Mouse (Mus musculus) embryonic facial prominence, embryonic 15.5 days (tissue): ENCODE results near the gene Bak1. TPM values are rescaled to one million over a fixed set of nuclear protein-coding genes. Genes with fewer than 3 reads are reported as not detected.

Source experiments
- ATAC-seq: fragments of 200-750 bp; cut with Nextera tagmentation; 2 replicates; pipeline ENCODE4 v1.8.0; 2017; ENCODE audit warnings: low read depth, moderate TSS enrichment; ENCODE audit not compliant: insufficient number of reproducible peaks, low FRiP score, low TSS enrichment
- H3K27ac ChIP-seq: fragments of 300-500 bp; sonication (generic); replicated peaks from 2 replicates; pipeline ENCODE4 v1.5.1; 2015; ENCODE audit warnings: mild to moderate bottlenecking, inconsistent platforms
- H3K27me3 ChIP-seq: fragments of 300-500 bp; sonication (generic); 2 replicates; pipeline ENCODE4 v1.6.1; 2015; ENCODE audit warnings: inconsistent platforms
- H3K36me3 ChIP-seq: fragments of 300-500 bp; sonication (generic); 2 replicates; pipeline ENCODE4 v1.6.1; 2015; ENCODE audit warnings: mild to moderate bottlenecking, inconsistent platforms
- H3K4me1 ChIP-seq: fragments of 300-500 bp; sonication (generic); 2 replicates; pipeline ENCODE4 v1.6.1; 2015; ENCODE audit warnings: inconsistent platforms
- H3K4me2 ChIP-seq: fragments of 300-500 bp; sonication (generic); replicated peaks from 2 replicates; pipeline ENCODE4 v1.6.1; 2015; ENCODE audit warnings: mild to moderate bottlenecking, inconsistent platforms
- H3K4me3 ChIP-seq: fragments of 300-500 bp; sonication (generic); replicated peaks from 2 replicates; pipeline ENCODE4 v1.5.1; 2015; ENCODE audit warnings: mild to moderate bottlenecking, inconsistent platforms
- H3K9ac ChIP-seq: fragments of 300-500 bp; sonication (generic); 2 replicates; pipeline ENCODE4 v1.6.1; 2015; ENCODE audit warnings: inconsistent platforms
- H3K9me3 ChIP-seq: fragments of 300-500 bp; sonication (generic); replicated peaks from 2 replicates; pipeline ENCODE4 v1.6.1; 2016; ENCODE audit warnings: inconsistent platforms
- WGBS: fragments of 180-500 bp; shearing (Covaris S2); methylation state at CpG from one replicate; pipeline ENCODE4 v1.1.7; 2015; 5-methylcytosine and 5-hydroxymethylcytosine counted together
- polyA plus RNA-seq: library from polyadenylated mRNA; unstranded; fragments of >200 nt; fragmentation: Nextera tagmentation; extraction: Ambion mirVana; gene quantifications from 2 replicates; pipeline ENCODE4 v1.2.1, GENCODE M21; 2015

Gene Bak1
- polyA plus RNA-seq, 1 experiment from 2014 or later = 7.3 TPM

DNA sequence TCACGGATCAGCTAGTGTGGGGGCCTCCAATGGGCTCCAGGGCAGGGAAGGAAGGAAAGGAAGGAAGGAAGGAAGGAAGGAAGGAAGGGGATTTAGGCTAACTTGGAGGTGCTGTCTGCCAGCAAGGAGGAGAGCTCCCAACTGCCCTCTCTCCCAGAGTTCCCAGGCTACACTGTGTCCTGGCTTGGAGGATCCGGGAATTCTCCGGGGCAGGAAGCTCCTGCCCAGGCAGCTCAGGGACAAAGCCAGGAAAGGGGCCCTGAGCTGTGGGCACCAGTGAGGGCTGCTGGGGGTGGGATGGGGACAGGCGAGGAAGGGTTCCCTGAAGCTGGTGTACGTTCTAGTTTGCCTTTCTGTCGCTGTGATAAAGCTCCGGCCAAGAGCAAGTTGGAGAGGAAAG, 7.7 kb upstream of the Bak1 start:
- Histone ChIP-seq H3K4me3 (no peak overlapping the region), H3K27ac (0 out of 2 replicates have a peak overlapping the region, but pooled peaks have one; percentile 22), H3K4me2 (no peak overlapping the region), H3K9ac (no peak overlapping the region), H3K9me3 (no peaks in the 10 kb centered on the region), H3K27me3 (no peaks in the 10 kb centered on the region), H3K36me3 (no peaks in the 10 kb centered on the region), H3K4me1 (peaks cover 63% of the 10 kb centered on the region)
- WGBS = 64% methylated on average over 7 of the region's 7 CpGs
- no peak for ATAC-seq

- no peak overlapping the region for H3K27ac ChIP-seq
- ATAC-seq = peak; percentile 36; the same call in 1 of the 2 replicates
- no peak overlapping the region for H3K4me3 ChIP-seq
- no peak overlapping the region for H3K9ac ChIP-seq
- H3K9me3 ChIP-seq = no peaks in the 10 kb centered on the region
- H3K36me3 ChIP-seq = no peaks in the 10 kb centered on the region
- H3K4me2 ChIP-seq = peak overlapping the region; percentile 29; the same call in 1 of the 2 replicates
- H3K4me1 ChIP-seq = peaks cover 35% of the 10 kb centered on the region
- H3K27me3 ChIP-seq = no peaks in the 10 kb centered on the region
- WGBS = 3% methylated on average over 14 of the region's 14 CpGs
Measured at GRCm38 (mm10) chr17:27032869-27033268, 4.1 kb upstream of the Bak1 start.

GRCm38 (mm10) chr17:27032328-27032727, 3.5 kb upstream of the Bak1 start:
- Histone ChIP-seq H3K36me3 (no peaks in the 10 kb centered on the region), H3K9ac (no peak overlapping the region), H3K9me3 (no peaks in the 10 kb centered on the region), H3K27ac (no peak overlapping the region), H3K4me2 (no peak overlapping the region), H3K4me3 (no peak overlapping the region), H3K27me3 (no peaks in the 10 kb centered on the region), H3K4me1 (peaks cover 37% of the 10 kb centered on the region)
- 68% methylated on average over 7 of the region's 7 CpGs for WGBS
- no peak for ATAC-seq

DNA sequence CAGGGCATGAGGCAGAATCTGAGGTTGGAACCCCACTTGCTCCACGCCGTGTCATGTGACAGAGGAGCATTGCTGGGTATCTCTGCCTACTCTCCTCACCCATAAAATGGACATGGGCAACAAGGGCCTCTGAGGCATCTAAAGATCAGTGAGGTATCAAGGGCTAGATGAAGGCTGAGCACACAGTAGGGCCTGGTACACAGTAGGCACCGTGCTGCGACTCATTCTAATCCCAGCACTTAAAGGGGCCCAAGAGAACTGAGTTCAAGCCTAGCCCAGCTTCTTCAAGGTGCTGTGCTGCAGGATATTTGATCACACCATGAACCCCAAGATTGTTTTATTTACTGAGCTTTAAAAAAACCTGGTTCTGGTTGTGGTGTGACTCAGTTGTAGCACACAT, 2.1 kb upstream of the Bak1 start:
- Histone ChIP-seq H3K4me2 (no peak overlapping the region), H3K36me3 (peaks cover 3% of the 10 kb centered on the region), H3K9me3 (no peaks in the 10 kb centered on the region), H3K9ac (no peak overlapping the region), H3K4me3 (no peak overlapping the region), H3K4me1 (peaks cover 32% of the 10 kb centered on the region), H3K27me3 (no peaks in the 10 kb centered on the region), H3K27ac (no peak overlapping the region)
- 87% methylated on average over 4 of the region's 4 CpGs for WGBS
- no peak for ATAC-seq

DNA sequence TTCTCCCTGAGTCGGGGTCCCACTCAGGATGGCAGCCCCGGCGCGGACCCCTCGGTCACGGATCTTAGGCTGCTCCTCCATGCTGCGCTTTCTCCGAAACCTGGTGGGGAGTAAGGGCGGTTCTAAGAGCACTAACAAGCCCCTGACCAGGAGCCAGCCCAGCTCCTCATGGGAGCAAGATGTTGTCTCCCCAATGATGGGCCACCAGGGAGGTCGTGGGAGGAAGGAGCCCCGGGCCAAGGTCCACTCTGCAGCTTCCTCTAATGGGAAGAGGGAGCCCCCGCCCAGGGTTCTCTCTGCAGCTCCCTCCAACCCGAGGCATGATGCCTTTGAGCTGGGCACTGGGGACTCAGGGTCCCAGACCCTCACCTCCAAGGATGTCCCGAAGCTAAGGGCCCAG, 622 bp upstream of the Bak1 start:
- ATAC-seq = no peak
- Histone ChIP-seq H3K36me3 (peaks cover 15% of the 10 kb centered on the region), H3K9ac (no peak overlapping the region), H3K27ac (no peak overlapping the region), H3K27me3 (no peaks in the 10 kb centered on the region), H3K9me3 (no peaks in the 10 kb centered on the region), H3K4me2 (no peak overlapping the region), H3K4me3 (no peak overlapping the region), H3K4me1 (peaks cover 27% of the 10 kb centered on the region)
- WGBS = 87% methylated on average over 14 of the region's 14 CpGs

- Histone ChIP-seq H3K36me3 (peaks cover 26% of the 10 kb centered on the region), H3K4me1 (peaks cover 27% of the 10 kb centered on the region), H3K4me3 (peak overlapping the region; percentile 72), H3K4me2 (peak overlapping the region; percentile 79), H3K9me3 (no peaks in the 10 kb centered on the region), H3K27ac (peak overlapping the region; percentile 82), H3K27me3 (no peaks in the 10 kb centered on the region), H3K9ac (peak overlapping the region; percentile 90)
- peak; percentile 75 for ATAC-seq
- WGBS = under 1% methylated on average over 19 of the region's 19 CpGs
Measured at GRCm38 (mm10) chr17:27028284-27028795, 469 bp downstream of the Bak1 start.

- Histone ChIP-seq H3K4me1 (peaks cover 21% of the 10 kb centered on the region), H3K4me2 (peak overlapping the region; percentile 79), H3K9me3 (no peaks in the 10 kb centered on the region), H3K36me3 (peaks cover 29% of the 10 kb centered on the region), H3K4me3 (peak overlapping the region; percentile 72), H3K9ac (peak overlapping the region; percentile 90), H3K27me3 (no peaks in the 10 kb centered on the region), H3K27ac (peak overlapping the region; percentile 82)
- 32% methylated on average over 12 of the region's 12 CpGs for WGBS
- no peak for ATAC-seq
Measured at GRCm38 (mm10) chr17:27027460-27028283, 1.1 kb downstream of the Bak1 start.

DNA sequence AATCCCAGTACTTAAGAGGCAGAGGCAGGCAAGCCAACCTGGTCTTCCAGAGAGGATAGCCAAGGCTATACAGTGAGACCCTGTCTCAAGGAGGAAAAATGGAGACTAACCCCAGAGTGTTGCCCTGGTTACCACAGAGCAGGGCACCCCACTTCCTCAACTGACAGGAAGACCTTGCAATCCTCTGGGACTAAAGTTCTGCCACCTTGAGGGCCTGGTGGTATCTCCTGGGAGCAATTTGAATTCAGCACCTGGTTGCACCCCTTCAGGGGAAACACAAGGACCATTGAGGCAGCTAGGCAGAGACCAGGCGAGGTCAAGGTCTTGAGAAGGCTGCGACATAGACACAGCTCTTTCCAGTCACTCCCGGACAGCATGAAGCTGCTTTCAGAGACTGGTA, 2.9 kb downstream of the Bak1 start:
- Histone ChIP-seq H3K36me3 (peaks cover 46% of the 10 kb centered on the region), H3K4me2 (no peak overlapping the region), H3K9ac (no peak overlapping the region), H3K4me1 (peaks cover 17% of the 10 kb centered on the region), H3K4me3 (no peak overlapping the region), H3K9me3 (no peaks in the 10 kb centered on the region), H3K27ac (no peak overlapping the region), H3K27me3 (no peaks in the 10 kb centered on the region)
- WGBS = 89% methylated on average over 3 of the region's 3 CpGs
- no peak for ATAC-seq

DNA sequence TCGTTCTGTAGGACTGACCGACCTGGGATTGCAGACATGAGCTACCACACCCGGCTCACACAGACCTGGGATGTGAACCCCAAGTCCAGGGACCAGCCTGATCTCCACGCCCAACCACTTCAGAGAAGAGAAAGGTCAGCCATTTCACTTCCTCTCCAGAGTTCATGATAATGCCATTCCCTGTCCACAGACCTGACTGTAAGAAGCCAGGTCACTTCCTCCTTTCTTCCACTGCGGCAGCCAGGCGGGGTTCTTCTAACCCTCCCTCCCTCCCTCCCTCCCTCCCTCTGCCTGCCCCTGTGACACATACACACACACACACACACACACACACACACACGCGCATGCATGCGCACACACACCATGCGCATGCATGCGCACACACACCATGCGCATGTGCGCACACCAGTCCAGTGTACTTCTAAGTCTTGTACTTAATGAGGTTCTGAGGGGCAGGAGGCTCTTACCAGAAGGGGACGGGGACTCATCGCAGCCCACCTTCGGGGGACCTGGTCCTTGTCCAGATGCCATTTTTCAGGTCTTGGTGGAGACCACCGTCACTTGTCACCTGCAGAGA, 3.4 kb downstream of the Bak1 start:
- no peak overlapping the region for H3K4me2 ChIP-seq
- H3K4me3 ChIP-seq = no peak overlapping the region
- no peak overlapping the region for H3K9ac ChIP-seq
- H3K27me3 ChIP-seq = no peaks in the 10 kb centered on the region
- ATAC-seq = no peak
- peaks cover 50% of the 10 kb centered on the region for H3K36me3 ChIP-seq
- H3K27ac ChIP-seq = no peak overlapping the region
- H3K9me3 ChIP-seq = no peaks in the 10 kb centered on the region
- H3K4me1 ChIP-seq = peaks cover 17% of the 10 kb centered on the region
- 93% methylated on average over 17 of the region's 17 CpGs for WGBS

DNA sequence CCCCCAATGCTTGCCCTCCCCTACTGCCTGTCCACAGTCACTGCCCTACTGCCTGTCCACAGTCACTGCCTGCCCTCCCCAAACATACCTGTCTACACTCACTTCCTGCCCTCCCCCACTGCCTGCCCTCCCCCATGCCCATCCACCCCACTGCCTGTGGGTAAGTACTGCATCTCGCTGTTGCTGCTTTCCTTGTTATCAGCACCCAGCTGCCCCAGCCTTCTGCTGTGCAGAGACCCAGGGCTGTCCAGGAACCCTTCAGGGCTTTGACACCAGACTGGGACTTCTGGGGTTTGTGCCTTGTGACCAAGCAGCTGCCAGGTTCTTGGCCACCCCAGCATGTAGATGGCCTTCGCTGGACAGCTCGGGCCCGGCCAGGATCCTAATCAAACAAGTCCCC, 5.5 kb downstream of the Bak1 start:
- Histone ChIP-seq H3K4me2 (no peak overlapping the region), H3K27ac (no peak overlapping the region), H3K4me1 (peaks cover 16% of the 10 kb centered on the region), H3K27me3 (no peaks in the 10 kb centered on the region), H3K9ac (no peak overlapping the region), H3K4me3 (no peak overlapping the region), H3K36me3 (peaks cover 61% of the 10 kb centered on the region), H3K9me3 (no peaks in the 10 kb centered on the region)
- WGBS = 84% methylated on average over 4 of the region's 4 CpGs
- no peak for ATAC-seq

DNA sequence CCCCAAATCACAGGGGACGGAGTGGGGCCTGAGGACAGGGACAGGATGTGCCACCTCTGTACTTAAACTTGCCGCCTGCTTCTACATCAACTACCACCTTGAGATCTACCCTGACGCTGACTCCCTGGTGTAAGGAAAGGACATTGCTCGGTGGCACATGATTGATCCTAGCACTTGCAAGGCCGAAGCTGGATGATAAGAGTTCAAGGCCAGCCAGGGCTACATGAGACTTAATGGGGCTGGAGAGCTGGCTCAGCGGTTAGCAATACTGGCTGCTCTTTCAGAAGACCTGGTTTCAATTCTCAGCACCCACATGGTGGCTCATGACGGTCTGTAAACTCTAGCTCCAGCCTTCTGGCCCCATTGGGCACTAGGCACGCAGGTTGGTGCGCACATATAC, 7.1 kb downstream of the Bak1 start:
- Histone ChIP-seq H3K27ac (no peak overlapping the region), H3K4me2 (no peak overlapping the region), H3K4me1 (peaks cover 15% of the 10 kb centered on the region), H3K4me3 (no peak overlapping the region), H3K27me3 (no peaks in the 10 kb centered on the region), H3K36me3 (peaks cover 61% of the 10 kb centered on the region), H3K9me3 (no peaks in the 10 kb centered on the region), H3K9ac (no peak overlapping the region)
- no peak for ATAC-seq
- 83% methylated on average over 9 of the region's 9 CpGs for WGBS
